Mouse (Mus musculus) bone marrow macrophage, adult 2 months (primary cell): ENCODE measurements around the gene A830031A19Rik. TPM values are rescaled to one million over a fixed set of nuclear protein-coding genes. Genes with fewer than 3 reads are reported as not detected.

Experiments
- H3K27ac ChIP-seq: 2 replicates; pipeline ENCODE4 v1.5.1; 2012; ENCODE audit warnings: low read depth, low read length; ENCODE audit not compliant: insufficient read depth
- H3K4me1 ChIP-seq: 2 replicates; pipeline ENCODE4 v1.6.1; 2012; ENCODE audit warnings: low read length; ENCODE audit not compliant: control insufficient read depth, insufficient read depth
- H3K4me3 ChIP-seq: 2 replicates; pipeline ENCODE4 v1.5.1; 2012; ENCODE audit warnings: mild to moderate bottlenecking, low read length, moderate library complexity; ENCODE audit not compliant: insufficient read depth
- CTCF ChIP-seq: IDR thresholded peaks from 2 replicates; pipeline ENCODE4 v1.5.1; 2012; ENCODE audit warnings: low read depth, mild to moderate bottlenecking, low read length, moderate library complexity
- POLR2A ChIP-seq: IDR thresholded peaks from 2 replicates; pipeline ENCODE4 v1.6.1; 2012; ENCODE audit warnings: mild to moderate bottlenecking, low read depth, low read length, borderline replicate concordance
- polyA plus RNA-seq: library from polyadenylated mRNA; stranded (reverse); fragments of >200 nt; gene quantifications from 2 replicates; pipeline ENCODE4 v1.2.4, GENCODE M21; 2012; ENCODE audit not compliant: missing spikeins, insufficient read depth, insufficient read length

The A830031A19Rik gene
- polyA plus RNA-seq, 1 experiment: not detected

- H3K27ac ChIP-seq: no peak overlapping the region
- no peak overlapping the region for H3K4me3 ChIP-seq
- H3K4me1 ChIP-seq: no peaks in the 10 kb centered on the region
- no peak for TF ChIP-seq POLR2A
- TF ChIP-seq CTCF: no peak
Measured at GRCm38 (mm10) chr11:24097026-24097425, 22.2 kb upstream of the A830031A19Rik start.

GRCm38 (mm10) chr11:24096483-24096882 is 21.6 kb upstream of the A830031A19Rik start:
- Histone ChIP-seq H3K27ac (no peak overlapping the region), H3K4me3 (no peak overlapping the region), H3K4me1 (no peaks in the 10 kb centered on the region)
- no peak for TF ChIP-seq POLR2A
- no peak for TF ChIP-seq CTCF

GRCm38 (mm10) chr11:24095656-24096353 is 21.0 kb upstream of the A830031A19Rik start:
- Histone ChIP-seq H3K4me3 (no peak overlapping the region), H3K27ac (no peak overlapping the region), H3K4me1 (no peaks in the 10 kb centered on the region)
- TF ChIP-seq CTCF: no peak
- no peak for TF ChIP-seq POLR2A

- Histone ChIP-seq H3K4me3 (no peak overlapping the region), H3K4me1 (no peaks in the 10 kb centered on the region), H3K27ac (no peak overlapping the region)
- TF ChIP-seq CTCF (no peak), POLR2A (no peak)
Measured at GRCm38 (mm10) chr11:24095236-24095635, 20.4 kb upstream of the A830031A19Rik start.

GRCm38 (mm10) chr11:24094086-24094487 is 19.2 kb upstream of the A830031A19Rik start:
- H3K27ac ChIP-seq: no peak overlapping the region
- TF ChIP-seq POLR2A (no peak), CTCF (no peak)
- no peaks in the 10 kb centered on the region for H3K4me1 ChIP-seq
- H3K4me3 ChIP-seq: no peak overlapping the region

- H3K4me3 ChIP-seq: no peak overlapping the region
- TF ChIP-seq POLR2A: no peak
- TF ChIP-seq CTCF: no peak
- H3K27ac ChIP-seq: no peak overlapping the region
- no peaks in the 10 kb centered on the region for H3K4me1 ChIP-seq
Measured at GRCm38 (mm10) chr11:24092618-24093017, 17.8 kb upstream of the A830031A19Rik start.

- H3K4me1 ChIP-seq: no peaks in the 10 kb centered on the region
- TF ChIP-seq POLR2A (no peak), CTCF (no peak)
- no peak overlapping the region for H3K27ac ChIP-seq
- no peak overlapping the region for H3K4me3 ChIP-seq
Measured at GRCm38 (mm10) chr11:24091393-24092080, 16.7 kb upstream of the A830031A19Rik start.

GRCm38 (mm10) chr11:24090443-24090842 is 15.6 kb upstream of the A830031A19Rik start:
- TF ChIP-seq POLR2A (no peak), CTCF (no peak)

GRCm38 (mm10) chr11:24087069-24087468 is 12.2 kb upstream of the A830031A19Rik start:
- Histone ChIP-seq H3K4me3 (no peak overlapping the region), H3K27ac (no peak overlapping the region), H3K4me1 (no peaks in the 10 kb centered on the region)
- TF ChIP-seq POLR2A: no peak

More at GRCm38 (mm10) chr11:24090443-24090842, 15.6 kb upstream of the A830031A19Rik start:
- H3K27ac ChIP-seq: no peak overlapping the region
- no peak overlapping the region for H3K4me3 ChIP-seq
- no peaks in the 10 kb centered on the region for H3K4me1 ChIP-seq

GRCm38 (mm10) chr11:24085986-24086385 is 11.1 kb upstream of the A830031A19Rik start:
- Histone ChIP-seq H3K4me3 (no peak overlapping the region), H3K4me1 (no peaks in the 10 kb centered on the region), H3K27ac (no peak overlapping the region)
- TF ChIP-seq POLR2A: no peak
- TF ChIP-seq CTCF: no peak
